Mouse (Mus musculus) gonadal fat pad, adult 2 months (tissue): ENCODE results near the gene Cmtm1. TPM values are rescaled to one million over a fixed set of nuclear protein-coding genes. Genes with fewer than 3 reads are reported as not detected.
A peak's percentile ranks its signal among the peaks of the same experiment; 100 is the strongest.
"Not testable (repeated sequence)": the region's sequence is repeated elsewhere in the genome, so short reads cannot be mapped to it uniquely, and the experiment has no call there.

ENCODE experiments used
- DNase-seq: peaks from one replicate; pipeline ENCODE4 v3.0.0-alpha.2; 2012; ENCODE audit warnings: low read depth
- polyA plus RNA-seq: library from polyadenylated mRNA; depleted of rRNA; stranded (reverse); fragments of >200 nt; gene quantifications from 2 replicates; pipeline ENCODE4 v1.2.3, GENCODE M21; 2012

The Cmtm1 gene
- polyA plus RNA-seq, 1 experiment, result not detected

DNA sequence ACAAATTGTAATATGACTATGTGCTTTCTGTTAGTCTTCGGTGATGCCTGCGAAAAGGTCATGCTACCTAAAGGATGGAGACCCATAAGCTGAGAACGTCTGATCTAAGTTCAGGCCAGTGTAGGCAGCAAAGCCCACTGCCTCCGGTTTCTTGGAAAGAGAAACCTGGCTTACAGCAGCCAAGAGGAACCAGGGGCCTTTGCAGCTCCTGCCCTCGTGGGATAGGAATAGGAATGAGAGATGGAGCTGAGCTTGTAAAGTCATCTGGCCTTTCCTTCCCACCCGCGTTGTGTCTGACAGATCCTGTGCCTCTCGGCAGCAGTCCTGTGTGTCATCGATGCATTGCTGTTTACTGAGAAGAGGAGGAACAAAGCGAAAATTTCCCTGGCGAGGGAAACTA is 11.3 kb upstream of the Cmtm1 start, which contains the start of gene Gm11020:
Gm11020 (plus strand) TSS at position 301 of the 400 bp plus-strand sequence.
- DNase-seq, result not testable (repeated sequence)

DNA sequence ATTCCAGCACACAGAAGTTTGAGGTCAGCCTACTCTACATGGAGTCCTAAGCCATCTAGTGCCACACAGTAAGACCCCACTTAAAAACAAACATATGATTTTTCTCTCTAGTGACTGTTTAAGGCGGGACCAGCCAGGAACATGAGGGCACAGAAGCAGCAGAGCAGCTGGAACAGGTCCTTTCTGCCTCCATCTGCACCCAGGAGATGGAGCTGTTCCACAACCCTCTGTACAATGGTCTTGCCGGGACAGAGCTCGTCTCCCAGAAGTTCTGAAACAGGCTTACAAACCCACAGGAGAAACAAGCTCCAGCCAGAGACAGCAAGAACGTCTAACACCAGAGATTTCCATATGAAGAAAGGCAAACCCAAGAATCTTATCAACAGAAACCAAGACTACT is 3.4 kb upstream of the Cmtm1 start:
- no peak for DNase-seq

DNA sequence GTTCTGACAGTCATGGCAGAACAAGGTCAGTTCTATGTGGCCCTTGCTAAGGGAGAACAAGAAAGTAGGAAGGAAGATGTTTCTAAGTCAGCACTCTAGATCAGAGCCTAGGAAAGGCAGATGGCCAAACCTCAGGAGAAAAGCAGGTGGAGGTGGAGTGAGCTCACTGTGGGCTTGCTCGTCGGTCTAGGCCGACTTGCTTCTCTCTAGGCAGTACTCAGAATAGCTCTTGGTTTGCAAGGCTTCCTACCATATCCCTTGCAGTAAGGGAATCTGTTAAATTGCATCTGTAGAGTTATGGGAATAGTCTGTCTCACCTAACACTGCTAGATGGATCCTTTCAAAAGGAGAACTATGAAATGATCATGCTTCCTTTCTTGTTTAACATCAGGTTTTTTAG is 2.1 kb upstream of the Cmtm1 start:
- DNase-seq, result not testable (repeated sequence)

DNA sequence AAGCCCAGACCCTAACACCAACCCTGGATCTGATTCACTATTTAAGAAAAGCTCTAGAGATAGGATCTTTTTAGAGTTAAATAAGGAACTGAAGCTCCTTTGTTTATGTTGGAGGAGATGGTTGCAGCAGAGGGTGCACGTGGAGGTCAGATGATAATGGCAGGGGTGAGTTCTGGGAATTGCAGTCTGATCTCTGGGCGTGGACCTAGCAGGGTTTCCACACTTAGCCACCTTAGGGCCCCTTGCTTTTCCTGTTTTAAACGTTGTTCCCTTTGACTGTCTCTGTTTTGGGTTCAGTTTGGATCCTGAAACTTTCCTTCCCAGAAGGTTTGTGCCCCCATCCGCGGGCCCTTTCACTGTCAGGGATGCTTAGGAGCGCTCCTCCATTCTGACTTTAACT is 1.6 kb downstream of the Cmtm1 start:
- DNase-seq, result not testable (repeated sequence)

DNA sequence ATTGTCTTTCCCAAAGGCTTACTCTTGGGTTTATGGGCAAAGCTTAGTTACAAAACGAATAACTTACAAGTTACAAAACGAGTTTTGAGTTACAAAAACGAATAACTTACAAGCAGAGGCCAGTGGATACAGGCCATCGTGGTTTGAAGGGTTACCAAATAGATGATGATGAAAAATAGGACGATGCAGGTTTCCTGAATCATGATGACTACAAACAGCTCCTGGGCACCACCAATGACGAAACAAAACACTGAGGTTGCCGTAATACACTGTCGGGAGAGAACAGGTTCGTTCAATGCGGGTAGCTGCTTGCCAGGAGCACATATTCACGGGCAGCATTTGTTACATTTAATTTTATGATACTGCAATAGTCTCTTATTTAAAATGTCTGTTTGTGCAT is 5.0 kb downstream of the Cmtm1 start:
- DNase-seq, result peak; percentile 12

DNA sequence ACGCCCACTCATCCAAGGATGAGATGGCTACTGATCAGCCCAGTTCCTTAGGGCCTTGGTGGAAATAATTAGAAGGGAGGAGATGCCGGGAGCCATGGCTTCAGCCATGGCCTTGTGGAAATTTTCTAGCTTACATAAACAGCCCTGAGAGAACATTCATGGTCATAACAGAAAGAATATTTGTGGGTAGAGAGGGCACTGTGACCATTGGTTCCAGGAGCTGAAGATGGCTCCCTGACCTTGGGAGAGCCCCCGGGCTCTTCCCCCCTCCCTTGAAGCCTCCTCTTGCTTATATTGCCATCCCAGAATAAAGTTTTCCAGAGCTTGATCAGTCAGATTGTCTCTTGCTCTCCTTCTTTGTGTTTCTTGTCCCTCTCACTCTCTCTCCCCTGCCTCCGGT is 7.4 kb downstream of the Cmtm1 start:
- DNase-seq, result not testable (repeated sequence)

DNA sequence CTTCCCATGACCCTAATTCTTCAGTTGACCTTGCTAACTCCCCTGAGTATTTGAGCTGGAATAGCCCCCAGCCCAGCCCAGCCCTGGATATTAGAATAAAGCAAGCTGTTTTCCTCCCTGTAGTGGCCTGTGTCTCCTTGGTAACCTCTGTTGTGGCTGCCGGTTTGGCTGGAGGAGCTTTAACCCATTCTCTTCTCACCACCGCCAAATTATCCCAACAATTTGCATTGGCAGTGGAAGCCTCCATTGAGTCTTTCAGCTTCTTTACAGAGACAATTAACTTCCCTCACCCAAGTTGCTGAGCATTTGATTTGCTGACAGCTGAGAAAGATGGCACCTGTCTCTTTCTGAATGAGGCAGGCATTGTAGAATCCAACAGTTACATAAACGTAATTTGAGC is 8.4 kb downstream of the Cmtm1 start:
- DNase-seq, result not testable (repeated sequence)

DNA sequence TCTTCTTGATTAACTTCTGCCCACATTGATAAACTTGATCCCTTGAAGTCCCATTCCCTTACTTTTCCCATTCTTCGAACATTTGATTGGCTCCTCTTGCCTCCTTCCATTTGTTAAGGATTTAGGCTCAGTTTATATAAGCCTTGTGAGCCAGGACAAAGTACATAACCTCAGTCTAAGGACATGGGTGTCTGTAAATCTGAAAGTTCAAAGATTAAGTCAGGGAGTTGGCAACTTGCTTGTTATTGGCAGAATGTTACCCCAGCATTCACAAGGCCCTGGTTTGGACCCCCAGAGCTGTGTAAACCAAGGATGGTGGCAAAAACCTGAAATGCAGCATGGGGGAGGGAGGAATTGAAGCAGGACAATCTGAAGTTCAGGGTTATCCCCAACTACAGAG is 15.5 kb downstream of the Cmtm1 start:
- no peak for DNase-seq

DNA sequence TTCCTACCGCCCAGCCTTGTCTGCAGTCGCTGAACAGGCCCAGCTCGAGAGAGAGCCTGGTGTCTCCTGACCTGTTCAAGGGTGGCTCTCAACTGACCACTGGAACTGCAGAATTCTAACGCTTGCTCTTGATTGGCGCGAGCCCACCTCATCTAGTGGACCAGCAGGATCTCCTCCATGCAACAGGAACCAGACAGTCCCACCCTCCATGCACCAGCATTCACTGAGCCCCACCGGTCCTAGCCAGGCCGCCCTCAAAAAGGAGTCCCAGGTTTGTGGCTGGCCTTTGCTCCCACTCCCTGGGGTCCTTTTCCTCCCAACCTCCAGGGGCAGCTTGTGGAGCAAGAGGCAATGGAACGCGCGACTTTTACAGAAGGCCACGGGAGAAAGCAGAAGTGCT is 16.9 kb downstream of the Cmtm1 start, which contains the start of gene Cmtm2a:
Cmtm2a (minus strand) TSS at position 101 of the 400 bp plus-strand sequence.
- DNase-seq, result not testable (repeated sequence)

DNA sequence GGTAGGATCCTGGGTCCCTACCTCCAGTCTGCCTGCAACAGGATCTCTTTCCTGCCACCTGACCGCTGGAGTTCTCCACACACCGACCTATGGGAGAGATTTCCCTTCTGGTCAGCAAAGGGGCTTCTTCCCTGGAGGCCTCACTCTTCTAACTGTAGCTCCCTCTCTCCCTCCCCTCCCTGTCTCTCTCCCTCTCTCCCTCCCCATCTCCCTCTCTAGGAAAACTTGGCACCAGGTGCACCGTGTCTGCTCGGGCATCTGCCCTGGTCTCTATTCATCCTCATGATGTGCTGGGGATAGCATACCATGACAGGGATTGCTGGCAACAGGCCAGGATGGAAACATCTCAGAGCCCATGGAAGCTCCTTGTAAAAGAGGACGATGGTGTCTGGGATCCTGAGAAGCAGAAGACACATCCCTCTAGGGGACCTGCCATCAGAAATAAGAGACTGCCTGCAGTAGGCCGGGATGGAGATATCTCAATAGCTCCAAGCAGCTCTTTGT is 41.0 kb downstream of the Cmtm1 start:
- DNase-seq, result no peak

DNA sequence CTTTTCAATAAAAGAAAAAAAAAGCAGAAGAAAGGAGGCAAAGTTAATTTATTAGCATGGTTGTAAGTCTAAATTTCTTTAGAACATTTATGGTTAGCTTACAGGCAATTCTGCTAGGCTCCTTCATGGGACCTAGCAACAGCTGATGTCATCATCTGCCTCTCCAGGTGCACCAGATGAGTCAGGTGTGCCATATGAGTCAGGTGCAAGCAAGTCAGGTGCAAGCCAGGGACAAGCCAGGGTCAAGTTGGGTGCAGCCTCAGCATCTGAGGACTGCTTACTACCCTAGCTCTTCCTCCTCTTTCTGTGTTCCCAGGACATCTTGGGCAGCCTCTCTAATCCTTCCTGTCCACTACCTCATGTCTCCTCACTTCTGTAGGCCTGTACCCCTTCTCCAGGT is 41.6 kb downstream of the Cmtm1 start:
- DNase-seq, result no peak

DNA sequence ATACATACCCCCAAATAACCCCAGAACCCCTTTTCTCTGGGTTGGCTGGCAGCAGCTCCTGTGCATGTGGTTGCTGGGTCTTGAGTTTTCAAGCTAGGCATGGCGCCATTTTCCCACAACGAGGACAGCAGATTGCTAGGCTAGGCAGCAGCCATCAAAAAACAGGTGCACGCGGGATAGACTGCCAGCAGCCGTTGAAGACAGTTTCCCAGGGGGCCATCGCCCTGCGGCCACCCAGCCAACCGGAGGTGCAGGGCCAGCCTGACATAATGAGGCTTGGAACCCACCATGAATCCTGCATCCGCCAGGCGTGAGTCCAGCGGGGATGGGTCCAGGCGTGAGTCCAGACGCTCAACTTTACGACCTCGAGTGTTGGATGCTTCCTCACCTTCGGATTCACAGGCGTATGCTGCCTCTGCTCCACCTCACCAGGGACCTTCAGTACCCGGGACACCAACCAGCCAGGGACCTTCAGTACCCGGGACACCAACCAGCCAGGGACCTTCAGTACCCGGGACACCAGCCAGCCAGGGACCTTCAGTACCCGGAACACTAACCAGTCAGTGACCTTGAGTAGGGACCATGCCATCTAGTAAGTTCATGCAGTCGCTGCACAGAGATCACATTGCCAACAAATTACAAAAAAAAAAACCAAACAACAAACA is 45.5 kb downstream of the Cmtm1 start:
- DNase-seq, result not testable (repeated sequence)

DNA sequence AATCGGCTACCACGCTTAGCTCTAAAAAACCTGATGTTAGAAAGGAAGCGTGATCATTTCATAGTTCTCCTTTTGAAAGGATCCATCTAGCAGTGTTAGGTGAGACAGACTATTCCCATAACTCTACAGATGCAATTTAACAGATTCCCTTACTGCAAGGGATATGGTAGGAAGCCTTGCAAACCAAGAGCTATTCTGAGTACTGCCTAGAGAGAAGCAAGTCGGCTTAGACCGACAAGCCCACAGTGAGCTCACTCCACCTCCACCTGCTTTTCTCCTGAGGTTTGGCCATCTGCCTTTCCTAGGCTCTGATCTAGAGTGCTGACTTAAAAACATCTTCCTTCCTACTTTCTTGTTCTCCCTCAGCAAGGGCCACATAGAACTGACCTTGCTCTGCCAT is 48.1 kb downstream of the Cmtm1 start:
- not testable (repeated sequence) for DNase-seq

DNA sequence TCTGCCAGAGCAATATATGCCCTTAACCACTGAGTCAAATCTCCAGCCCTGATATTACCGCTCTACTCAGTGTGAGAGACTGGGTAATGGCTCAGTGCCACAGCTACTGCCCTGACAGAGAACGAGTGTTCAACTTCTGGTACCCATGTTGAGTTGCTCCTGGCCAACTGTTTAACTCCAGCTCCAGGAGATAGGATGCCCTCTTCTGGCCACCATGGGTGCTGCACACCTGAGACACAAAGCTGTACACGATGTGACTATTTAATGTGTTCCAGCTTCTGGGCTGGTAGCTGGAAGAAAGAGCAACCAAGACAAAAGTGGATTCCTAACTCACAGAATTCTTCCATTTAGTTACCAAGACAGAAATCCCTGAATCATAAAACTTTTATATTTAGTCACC is 56.9 kb downstream of the Cmtm1 start:
- no peak for DNase-seq

DNA sequence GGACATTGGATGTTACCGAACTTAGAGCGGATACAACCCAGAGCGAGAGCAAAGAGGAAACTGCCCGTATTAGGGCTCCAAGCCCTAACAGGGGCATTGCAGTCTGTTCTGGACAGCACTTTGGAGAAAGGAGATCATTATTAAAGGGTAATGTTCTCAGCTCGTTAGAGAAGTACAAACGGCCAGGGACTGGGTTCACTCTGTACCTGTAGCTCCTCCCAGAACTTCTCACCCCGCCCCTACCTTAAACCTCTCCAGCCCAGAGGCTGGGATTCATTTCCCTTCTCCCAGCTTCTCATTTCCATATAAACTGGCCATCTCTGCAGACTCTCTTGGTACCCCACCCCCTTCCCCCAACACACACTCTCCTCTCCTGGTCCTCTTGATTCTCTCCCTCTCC is 58.5 kb downstream of the Cmtm1 start:
- DNase-seq, result no peak

DNA sequence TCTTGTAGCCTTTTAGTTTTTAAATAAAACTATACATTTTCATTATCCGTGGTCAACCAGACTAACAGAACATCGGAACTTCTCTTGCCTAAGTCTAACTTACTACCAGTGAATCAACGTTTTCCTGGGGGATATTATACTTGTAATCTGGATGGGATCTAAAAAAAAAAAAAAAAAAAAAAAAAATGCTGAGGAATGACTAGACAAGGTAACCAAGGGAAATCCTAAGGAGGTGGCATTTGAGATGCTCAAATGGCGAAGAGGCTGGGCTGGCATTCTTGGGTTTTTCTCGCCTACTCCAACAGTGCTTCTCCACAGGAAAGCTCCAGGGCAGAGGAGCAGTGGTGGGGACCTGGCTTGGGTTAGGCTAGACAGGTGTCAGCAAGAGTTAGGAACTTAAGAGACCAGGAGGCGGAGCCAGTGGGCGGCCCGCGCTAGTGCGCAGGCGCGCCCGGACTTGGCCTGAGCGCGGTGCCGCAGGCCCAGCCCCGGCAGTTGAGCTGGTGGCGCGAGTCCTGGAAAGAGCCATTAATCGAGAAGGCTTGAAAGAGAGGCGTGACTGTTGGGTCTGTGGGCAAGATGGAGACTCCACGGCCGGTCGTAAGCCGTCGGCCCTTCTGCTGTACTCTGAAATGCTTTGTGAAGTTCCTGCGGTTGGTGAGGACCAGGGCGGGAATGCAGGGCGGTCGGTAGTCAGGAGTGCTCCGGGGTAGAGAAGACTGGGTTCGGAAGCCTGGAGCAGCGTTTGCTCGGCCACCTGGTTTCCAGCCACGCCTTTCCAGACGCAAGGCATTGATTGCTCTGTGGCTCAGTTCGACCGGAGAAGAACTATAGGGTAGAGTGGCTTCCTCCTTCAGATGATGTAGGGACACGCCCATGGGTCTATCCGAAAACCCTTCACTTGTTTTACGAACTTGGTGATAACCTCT is 59.2 kb downstream of the Cmtm1 start, which contains the start of gene Cklf:
Cklf (plus strand) TSS at position 423 of the 929 bp plus-strand sequence.
- DNase-seq, result no peak

DNA sequence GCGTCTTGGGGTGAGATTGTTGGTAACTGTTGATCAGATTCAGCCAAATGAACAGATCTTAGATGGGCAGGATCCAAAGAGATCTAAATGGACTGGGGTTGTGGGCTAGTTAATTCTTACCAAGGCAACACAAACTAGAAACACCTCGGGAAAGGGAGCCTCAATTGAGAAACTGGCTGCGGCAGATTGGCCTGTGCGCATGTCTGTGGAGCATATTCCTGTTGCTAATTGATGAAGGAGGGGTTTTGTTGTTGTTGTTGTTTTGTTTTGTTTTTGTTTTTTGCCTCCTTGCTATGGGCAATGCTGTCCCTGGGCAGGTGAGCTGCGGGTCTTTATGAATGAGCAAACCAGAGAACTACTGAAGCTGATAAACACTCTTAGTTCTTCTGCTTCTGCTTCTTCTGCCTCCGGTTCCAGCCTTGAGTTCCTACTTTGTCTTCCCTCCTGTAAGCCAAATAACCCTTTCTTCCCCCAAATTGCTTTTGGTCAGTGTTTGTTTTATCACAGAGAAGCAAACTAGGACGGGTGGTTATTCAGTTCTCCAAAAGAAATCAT is 60.4 kb downstream of the Cmtm1 start:
- DNase-seq, result no peak

DNA sequence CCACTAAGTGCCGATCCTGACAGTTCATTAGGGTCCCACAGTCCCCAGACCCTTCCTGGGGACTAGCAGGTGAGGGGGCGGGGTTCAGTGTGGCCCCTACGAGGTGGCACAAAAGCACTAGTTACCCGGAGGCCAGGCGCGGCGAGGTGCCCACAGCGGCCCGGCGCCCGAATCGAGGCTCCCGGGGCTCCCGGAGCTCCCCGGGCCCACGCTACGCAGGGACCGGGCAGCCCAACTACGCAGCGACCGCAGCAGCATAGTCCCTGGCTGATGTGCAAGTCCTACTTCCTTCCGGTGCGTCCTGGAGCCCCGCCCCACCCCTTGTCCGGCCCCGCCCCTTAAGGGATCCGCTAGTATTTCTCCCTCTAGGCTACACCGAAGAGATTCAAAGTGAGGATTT is 61.7 kb downstream of the Cmtm1 start, which contains the start of gene Tk2:
Tk2 (minus strand) TSS at position 283 of the 400 bp plus-strand sequence.
- DNase-seq, result no peak

DNA sequence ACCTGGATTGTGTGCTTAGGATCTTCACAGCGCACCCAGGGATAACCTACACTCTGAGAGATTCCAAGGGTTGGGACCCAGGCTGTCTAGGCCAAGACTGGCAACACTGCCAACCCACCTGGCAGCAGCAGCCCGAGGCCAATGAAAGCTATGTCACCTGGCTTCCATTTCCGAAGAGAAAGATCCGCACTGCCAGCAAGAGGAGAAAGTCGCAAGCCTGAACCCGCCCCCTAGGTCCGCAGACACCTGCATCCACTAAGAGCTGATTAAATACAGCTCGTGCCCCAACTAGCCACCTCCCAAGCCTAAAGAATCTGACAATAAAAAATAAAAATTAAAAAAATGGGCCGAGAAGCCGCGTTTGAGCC is 62.1 kb downstream of the Cmtm1 start:
- DNase-seq, result no peak

DNA sequence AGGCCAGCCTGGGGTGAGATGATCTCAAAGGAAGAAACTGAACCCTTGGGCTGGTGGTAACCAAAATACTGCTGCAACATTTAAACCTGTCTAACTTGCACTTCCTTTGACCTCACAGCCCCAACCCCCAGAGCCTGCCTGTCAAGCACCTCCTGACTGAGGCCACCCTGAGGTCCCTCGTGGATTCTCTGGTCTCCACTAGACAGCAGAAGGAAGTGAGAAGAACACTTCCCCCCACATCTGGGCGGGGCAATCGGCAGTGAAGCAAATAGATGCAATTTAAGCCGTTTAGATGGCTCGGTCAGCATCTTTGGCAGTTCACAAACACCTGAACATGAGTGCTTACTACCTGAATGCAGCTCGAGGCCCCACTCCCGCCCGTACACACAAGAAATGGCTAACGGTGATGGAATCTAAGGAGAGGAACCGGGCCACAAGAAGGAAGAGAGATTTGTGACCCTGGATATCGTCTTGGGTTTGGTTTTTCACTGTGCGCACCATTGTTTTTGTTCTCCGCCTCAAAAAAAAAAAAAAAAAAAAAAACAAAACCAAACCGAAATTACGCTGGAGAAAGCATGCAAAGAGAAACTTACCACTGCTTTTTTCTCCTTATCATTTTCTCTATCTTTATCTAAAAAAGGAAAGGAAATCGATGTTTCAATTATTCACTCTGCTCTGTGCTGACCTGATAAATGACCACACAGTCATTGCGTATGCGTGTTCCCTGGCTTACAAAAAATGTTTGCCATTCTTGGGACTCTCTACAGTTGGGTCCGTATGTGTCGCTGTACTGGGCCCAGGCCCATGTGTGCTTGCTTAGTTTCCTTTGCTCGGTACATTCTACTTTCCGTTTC is 62.7 kb downstream of the Cmtm1 start:
- DNase-seq, result no peak

DNA sequence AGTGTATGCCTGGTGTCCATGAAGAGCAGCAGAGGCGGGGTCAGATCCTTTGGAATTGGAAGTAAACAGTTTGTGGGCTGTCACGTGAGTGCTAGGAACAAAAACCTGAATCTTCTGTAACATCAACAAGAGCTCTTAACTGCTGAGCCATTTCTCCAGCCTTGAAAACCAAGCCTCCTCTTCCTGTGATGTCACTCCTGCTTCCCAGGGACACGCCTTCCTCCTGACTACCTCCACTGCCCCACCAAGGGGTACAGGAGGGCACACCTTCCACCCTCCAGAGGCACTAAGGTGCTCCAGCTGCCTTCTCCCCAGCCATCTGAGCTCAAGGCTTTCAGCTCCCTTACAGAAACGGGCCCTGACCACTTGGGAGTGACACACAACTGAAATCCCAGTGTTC is 63.3 kb downstream of the Cmtm1 start:
- no peak for DNase-seq
